Mouse (Mus musculus) kidney, postnatal 25 days (tissue): ENCODE results near the gene Tagln2.

Experiments
- DNase-seq, 2 experiments: peaks; one replicate each; pipeline ENCODE4 v3.0.0; 2021; ENCODE audit warnings: mixed read lengths in 2 of 2

The Tagln2 gene

GRCm38 (mm10) chr1:172503111-172503997, 3.5 kb downstream of the Tagln2 start:
- DNase-seq, result peak; percentile 72 to 78

- no peak for DNase-seq
These were observed 4.9 kb downstream of the Tagln2 start for GRCm38 (mm10) chr1:172504756-172505155.

- peak in 1 of 2 experiments; percentile 37 for DNase-seq
These were observed 7.2 kb downstream of the Tagln2 start for GRCm38 (mm10) chr1:172507001-172507400.

GRCm38 (mm10) chr1:172507701-172508100, 7.9 kb downstream of the Tagln2 start:
- DNase-seq, result peak; percentile 45 to 80

GRCm38 (mm10) chr1:172508172-172508571, 8.3 kb downstream of the Tagln2 start:
- peak in 1 of 2 experiments; percentile 25 for DNase-seq

- peak in 1 of 2 experiments; percentile 53 for DNase-seq
These were observed 9.4 kb downstream of the Tagln2 start for GRCm38 (mm10) chr1:172509235-172509634.

- DNase-seq, result no peak
These were observed 10.1 kb downstream of the Tagln2 start for GRCm38 (mm10) chr1:172509983-172510382.

- DNase-seq, result peak; percentile 69 to 87
These were observed 10.7 kb downstream of the Tagln2 start for GRCm38 (mm10) chr1:172510421-172510972.

- DNase-seq, result peak; percentile 76 to 88
These were observed 13.1 kb downstream of the Tagln2 start for GRCm38 (mm10) chr1:172512962-172513361.

GRCm38 (mm10) chr1:172513525-172514212, 13.8 kb downstream of the Tagln2 start:
- peak; percentile 57 to 79 for DNase-seq

- DNase-seq, result no peak
These were observed 14.3 kb downstream of the Tagln2 start for GRCm38 (mm10) chr1:172514213-172514529.

GRCm38 (mm10) chr1:172514551-172515268, 14.9 kb downstream of the Tagln2 start:
- peak; percentile 60 to 69 for DNase-seq

GRCm38 (mm10) chr1:172515396-172515795, 15.5 kb downstream of the Tagln2 start:
- peak; percentile 54 to 79 for DNase-seq

- no peak for DNase-seq
These were observed 18.2 kb downstream of the Tagln2 start for GRCm38 (mm10) chr1:172518013-172518412.

GRCm38 (mm10) chr1:172519644-172520043, 19.8 kb downstream of the Tagln2 start:
- DNase-seq, result no peak

- DNase-seq, result peak; percentile 93 to 96
These were observed 21.0 kb downstream of the Tagln2 start, which contains the start of gene Cfap45 for GRCm38 (mm10) chr1:172520576-172521440. TSS of gene Cfap45 (plus strand) at chr1:172520801.

GRCm38 (mm10) chr1:172522524-172522923, 22.7 kb downstream of the Tagln2 start:
- no peak for DNase-seq

GRCm38 (mm10) chr1:172523699-172524101, 23.9 kb downstream of the Tagln2 start:
- no peak for DNase-seq

- peak; percentile 47 to 67 for DNase-seq
These were observed 25.3 kb downstream of the Tagln2 start for GRCm38 (mm10) chr1:172525027-172525764.

- DNase-seq, result no peak
These were observed 26.1 kb downstream of the Tagln2 start for GRCm38 (mm10) chr1:172525971-172526370.
